Mouse (Mus musculus): ENCODE data around the gene Cmip.

The Cmip gene

DNA sequence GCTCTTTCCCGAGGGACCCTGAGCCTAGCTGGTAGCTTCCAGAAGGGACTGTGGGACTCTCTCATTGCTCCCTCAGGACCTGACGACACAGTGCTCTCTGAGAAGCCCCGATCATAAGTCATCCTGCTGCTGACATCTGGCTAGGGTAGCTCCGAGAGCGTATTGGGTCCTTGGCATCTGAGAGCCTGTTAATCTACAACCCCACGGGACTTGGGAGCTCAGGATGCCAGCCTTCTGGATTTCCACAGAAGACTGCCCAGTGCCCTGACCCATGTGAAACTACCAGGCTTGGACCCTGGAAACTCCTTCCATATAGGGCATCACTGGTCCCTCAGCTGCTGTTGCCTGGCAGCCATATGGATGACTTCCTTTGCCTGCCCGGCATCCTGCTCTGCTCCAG is 43.3 kb downstream of the Cmip start:
- DNase-seq: peak; percentile 91

DNA sequence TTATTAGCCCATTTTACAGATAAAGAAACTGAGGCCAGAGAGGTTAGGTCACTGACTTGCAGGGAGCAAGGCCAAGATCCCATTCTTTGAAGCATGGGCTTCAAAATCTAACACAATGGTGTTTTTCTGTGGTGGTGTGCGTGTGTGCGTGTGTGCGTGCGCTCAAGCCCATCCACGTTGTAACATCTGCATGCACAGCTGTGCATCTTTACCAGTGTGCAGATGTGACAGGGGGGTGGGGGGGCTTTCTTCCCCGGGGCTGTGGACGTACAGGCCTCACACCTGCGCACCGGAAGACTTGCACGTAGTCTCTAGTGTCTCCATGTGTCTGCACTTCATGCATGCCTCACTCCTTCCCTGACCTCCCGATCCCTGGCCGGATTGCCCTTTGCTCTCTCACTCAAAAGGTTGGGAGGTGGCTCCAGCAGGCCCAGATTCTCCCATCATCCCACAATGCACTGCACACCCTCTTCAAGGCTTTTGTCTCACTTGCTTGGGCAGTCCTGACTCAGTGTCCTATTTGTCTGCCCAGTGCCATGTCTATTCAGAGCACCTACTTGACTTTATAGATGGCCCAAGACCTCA is 44.7 kb downstream of the Cmip start:
- DNase-seq: peak; percentile 70

DNA sequence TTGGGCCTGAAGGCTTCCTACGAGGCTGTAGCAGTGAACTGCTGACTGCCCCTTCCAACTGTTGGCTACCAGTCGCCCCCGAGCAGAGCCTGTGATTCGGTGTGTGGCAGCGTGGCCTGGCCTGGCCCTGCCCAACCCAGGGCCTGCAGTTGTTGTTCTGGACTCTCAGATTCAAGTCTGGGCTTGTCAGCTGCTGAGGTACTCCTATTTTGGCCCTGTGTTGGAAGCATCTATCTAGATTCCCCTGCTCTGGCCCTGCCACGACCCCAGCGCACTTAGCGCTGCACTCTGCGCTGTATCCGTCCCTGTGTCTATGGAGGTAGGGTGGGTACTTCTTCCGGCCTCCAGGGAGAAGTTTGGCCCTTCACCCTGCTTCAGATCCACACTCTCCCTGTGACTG is 45.2 kb downstream of the Cmip start:
- no peak for DNase-seq

DNA sequence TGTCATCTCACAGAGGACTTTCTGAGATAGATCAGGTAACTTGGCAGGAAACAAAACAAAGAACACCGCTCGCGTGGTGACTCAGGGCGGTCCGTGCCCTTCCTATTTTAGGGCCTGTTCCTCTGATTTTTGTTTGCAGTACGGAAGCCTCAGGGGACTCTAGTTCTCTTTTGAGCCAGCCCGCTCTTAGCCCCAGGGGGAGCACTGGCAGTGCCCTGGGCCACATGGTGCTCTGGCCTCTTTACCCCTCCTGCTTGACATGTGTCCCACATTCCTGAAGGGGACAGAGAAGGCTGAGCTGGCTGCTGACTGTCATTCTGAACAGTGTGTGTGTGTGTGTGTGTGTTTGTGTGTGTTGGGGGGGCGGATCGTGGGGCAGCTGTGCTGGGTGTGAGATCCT is 46.8 kb downstream of the Cmip start:
- DNase-seq: no peak

DNA sequence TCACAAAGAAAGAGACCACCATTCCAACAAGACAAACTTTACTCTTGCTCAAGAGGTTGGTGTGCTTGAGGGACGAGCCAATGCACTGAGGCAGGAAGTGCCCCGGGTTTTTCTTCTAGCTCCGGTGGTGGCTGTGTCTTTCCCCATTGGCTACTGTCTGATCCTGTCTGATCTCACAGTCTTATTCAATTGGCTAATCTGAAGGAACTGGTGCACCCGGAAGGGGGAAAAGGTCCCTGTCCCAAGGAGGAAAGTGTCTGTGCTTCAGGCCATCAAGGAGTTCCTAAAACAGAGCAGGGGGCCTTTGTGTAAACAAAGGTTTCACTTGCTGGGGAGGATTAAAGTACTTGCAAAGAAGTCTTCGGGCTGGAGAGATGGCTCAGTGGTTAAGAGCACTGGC is 48.5 kb downstream of the Cmip start:
- DNase-seq: no peak

DNA sequence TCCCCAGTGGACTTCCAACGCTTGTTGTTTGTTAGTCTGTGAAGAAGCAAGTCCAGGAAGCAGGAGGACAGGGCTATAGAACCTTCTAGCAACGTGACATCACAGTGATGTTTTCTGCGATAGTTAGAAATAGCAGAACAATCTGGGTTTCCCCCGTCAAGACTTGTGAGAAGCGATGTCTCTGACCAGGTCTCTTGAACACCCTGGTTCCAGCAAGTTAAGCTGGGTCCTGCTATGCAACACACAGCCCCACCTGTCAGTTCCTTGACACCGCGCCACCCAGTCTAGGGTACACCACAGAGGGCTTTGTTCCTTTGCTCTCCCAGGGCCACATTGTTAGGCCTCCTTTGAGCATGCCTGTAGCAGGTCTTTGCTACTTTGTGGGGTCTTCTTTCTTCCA is 49.9 kb downstream of the Cmip start:
- no peak for DNase-seq

DNA sequence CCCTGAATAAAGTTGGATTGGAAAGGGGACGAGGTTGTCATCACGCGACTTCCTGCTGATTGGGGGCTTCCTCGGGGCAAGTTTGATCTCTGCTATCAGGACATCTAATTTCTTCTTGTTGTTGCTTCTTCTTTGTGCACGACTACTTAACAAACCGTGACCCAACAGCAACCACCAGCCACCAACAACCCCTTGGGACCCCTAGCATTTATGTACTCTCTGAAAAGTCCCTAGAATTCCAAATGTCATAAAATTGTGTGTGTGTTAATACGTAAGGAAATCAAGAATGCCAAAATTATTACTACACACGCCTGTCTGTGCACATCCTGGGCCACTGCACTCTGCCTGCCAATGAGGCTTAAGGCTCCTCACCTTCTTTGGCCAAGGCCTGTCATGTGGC is 50.4 kb downstream of the Cmip start:
- DNase-seq: no peak

- peak; percentile 91 for DNase-seq
Measured at GRCm38 (mm10) chr8:117308303-117309095, 51.6 kb downstream of the Cmip start.

GRCm38 (mm10) chr8:117309653-117310274 is 52.9 kb downstream of the Cmip start:
- peak; percentile 82 for DNase-seq

DNA sequence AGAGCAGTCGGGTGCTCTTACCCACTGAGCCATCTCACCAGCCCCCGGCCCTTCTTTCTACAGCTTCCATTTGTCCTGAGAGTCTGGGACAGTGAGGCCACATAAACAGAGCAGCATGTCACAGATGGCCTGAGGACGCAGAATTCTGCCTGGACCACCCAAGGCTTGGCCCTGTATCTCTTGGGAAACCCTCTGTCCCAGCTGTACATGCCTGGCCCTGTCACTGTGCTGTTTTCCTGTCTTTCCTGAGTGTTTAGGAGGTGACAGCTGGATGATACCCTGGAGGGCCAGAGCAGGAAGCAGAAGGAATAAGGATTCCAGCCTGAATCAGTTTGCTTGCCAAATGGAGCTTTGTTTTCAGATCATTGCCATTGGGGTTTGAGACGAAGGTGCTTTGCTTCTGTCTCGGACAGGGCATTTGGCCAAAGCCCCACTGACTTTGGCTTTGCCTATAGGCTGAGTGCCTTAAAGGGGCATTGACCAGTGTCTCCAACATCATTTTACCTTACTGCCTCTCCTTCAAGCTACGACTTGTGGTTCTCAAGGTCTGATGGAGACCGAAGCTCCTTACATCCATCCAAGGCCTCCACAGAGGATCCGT is 54.2 kb downstream of the Cmip start:
- DNase-seq: no peak

GRCm38 (mm10) chr8:117314308-117314953 is 57.6 kb downstream of the Cmip start:
- DNase-seq: peak; percentile 49

GRCm38 (mm10) chr8:117315727-117316126 is 58.9 kb downstream of the Cmip start:
- no peak for DNase-seq

GRCm38 (mm10) chr8:117317478-117317877 is 60.6 kb downstream of the Cmip start:
- DNase-seq: peak; percentile 88

DNA sequence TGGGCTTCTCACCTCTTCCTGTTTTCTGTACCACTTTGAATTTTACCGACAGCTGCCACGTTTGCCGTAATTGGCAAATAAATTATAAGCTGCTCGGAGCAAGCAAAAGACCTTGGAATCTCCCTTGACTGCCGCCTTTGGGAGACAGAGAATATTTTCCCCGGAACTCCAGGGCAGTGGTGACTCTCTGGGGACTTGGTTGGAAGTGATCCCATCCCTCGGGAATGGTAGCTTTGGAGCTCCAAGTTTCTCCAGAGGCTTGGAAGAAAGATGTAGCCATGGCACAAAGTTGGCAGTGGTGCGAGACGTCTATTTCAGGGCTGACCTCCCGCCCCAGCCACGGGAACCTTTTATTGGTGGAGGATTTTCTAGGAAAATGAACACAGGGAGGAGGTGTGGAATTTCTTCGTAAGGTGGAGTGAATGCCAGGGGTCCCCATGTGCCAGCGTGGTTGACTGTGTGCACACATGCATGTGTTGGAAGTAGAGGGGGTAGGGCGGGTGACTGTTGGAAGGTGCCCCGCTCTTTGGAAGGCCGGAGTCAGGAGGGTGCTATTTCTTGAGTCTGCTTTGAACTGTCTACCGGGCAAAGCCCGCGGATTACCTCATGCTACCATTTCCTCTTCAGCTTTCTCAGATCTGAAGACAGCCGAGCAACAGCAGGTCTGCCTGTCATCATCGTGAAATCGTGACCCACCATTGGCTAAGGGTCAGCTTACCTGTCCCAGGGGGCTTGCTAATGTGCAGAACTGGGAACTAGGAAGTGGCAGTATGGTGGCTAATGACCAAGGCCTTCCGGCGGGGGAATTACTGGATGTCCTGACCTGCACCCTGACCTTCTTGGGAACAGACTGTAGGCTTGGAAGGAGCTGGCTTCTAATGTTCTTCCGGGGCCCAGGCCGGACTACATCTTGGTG is 62.3 kb downstream of the Cmip start:
- DNase-seq: no peak

GRCm38 (mm10) chr8:117320616-117321015 is 63.8 kb downstream of the Cmip start:
- DNase-seq: no peak

- peak; percentile 58 for DNase-seq
Measured at GRCm38 (mm10) chr8:117321232-117321631, 64.4 kb downstream of the Cmip start.

DNA sequence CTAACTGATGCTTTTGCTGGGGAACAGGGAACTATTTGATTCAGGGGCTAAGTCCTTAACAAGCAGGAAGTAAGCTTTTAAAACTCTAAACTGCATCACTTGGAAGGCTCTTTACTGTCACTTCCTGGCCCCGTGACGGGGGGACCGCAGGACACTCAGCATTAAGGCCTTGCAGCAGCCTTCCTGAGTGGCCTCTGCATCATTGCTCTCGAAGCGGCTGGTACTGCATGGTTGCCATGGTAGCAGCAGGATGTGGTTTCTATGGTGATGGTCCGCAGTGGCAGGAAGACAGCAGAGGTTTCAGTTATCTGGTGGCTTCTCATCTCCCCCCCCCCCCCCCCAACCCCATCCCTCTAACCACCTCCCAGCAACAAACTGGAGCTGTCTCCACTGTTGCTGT is 65.2 kb downstream of the Cmip start:
- DNase-seq: no peak

DNA sequence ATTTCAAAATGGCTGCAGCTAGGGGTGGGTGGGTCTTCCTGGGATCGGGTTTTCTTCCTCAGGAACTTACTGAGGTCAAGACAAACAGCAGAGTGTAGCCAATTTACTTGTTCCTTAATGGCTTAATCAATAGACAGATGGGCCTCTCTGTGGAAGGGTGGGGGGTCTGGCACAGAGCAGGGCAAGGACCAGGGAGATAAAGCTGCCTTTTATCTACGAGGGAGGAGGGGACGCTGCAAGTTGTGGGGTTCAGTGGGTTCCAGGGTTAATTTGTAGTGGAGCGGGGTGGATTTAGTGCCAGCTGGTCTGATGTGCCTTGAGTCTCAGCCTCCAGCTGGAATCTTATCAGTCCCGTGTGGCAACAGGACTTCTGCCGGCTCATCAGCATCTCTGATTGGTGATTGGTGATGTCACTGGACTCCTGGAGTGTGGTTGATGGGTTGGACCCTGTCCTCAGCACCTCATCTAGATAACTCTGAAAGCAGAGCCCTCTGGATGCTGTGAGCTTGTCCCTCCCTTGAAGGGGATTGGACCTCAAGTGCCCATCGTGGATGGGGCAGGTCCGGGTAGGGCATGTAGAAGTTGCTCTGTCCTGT is 65.9 kb downstream of the Cmip start:
- DNase-seq: no peak

DNA sequence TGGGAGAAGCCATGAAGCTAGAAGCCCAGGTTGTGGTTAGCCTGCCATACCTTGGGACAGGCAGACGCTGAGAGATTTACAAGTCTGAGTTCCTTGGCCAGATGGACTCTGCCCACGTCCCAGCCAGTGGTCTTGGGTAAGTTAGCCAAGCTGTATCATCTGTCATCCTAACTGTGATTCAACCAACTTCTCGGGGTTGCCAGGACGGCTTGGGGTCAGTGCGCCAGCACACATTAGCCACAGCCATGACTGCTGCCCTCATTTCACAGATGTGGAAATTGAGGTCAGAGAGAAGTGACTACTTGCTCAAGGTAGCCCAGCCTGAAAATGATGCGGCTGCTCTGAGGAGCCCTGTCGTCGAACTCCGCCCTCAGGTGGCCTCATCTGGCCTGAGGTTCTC is 68.0 kb downstream of the Cmip start:
- peak; percentile 82 for DNase-seq

DNA sequence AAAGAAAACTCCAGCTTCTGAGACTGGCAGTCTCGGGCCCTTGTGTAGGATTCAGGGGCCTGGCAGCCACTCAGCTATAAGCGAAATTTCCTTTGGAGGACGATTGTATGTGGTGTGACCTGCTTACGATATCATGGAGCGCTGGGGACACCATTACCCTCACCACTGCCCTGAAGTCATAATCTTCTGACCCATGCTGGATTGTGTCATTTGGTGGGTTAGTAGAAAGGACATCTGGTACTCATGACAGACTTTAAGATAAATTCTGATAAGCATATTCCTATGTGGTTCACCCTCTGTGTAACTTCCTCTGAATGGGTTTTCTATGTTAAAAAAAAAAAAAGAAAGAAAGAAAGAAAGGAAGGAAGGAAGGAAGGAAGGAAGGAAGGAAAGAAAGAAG is 69.9 kb downstream of the Cmip start:
- DNase-seq: no peak

DNA sequence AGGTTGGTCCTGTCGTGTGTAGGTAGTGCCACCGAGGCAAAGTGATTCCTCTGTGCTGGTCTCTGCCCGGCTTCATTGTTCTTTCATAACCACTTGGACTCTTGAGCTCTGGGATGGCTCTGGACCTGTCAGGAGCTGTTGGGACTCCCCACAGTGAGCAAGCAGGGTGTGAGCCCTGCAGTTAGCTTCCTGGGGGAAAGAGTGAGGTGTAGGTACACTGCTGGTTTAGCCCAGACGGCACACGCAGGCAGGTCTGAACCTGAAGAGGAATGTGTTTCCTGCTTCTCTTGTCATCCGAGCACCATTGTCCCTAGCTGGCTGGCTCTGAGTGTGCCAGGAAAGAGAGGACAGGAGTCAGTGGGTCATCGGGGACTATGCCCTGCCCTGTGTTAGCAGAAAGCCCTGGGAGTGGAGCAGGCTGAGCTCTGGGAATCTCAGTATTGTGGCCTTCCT is 70.5 kb downstream of the Cmip start:
- peak; percentile 86 for DNase-seq

GRCm38 (mm10) chr8:117328758-117329157 is 71.9 kb downstream of the Cmip start:
- DNase-seq: peak; percentile 69
